Mouse (Mus musculus) left cerebral cortex, postnatal 4 days (tissue): Measurements from ENCODE around the gene Gm10770. TPM values are rescaled to one million over a fixed set of nuclear protein-coding genes. Genes with fewer than 3 reads are reported as not detected.
"Not testable (repeated sequence)": the region's sequence is repeated elsewhere in the genome, so short reads cannot be mapped to it uniquely, and the experiment has no call there.

Source experiments
- DNase-seq: peaks from one replicate; pipeline ENCODE4 v3.0.0-alpha.2; 2022
- intact Hi-C: fragments of 180-260 bp; cut with DNase I; formaldehyde crosslinking; loops from one replicate; pipeline ENCODE4 v1.15.1; 2025
- total RNA-seq, 2 experiments: library from RNA; stranded (reverse); gene quantifications; 2 replicates each; pipeline ENCODE4 v1.2.3; 2021

Gm10770 gene
- not detected for total RNA-seq

- intact Hi-C loops, DNase-seq: not testable (repeated sequence)
Measured at GRCm38 (mm10) chr2:150179579-150179978, at the start of gene Gm10770. TSS of gene Gm10770 (minus strand) at chr2:150179679.

GRCm38 (mm10) chr2:150223263-150223662 lies 43.8 kb upstream of the Gm10770 start:
- DNase-seq, intact Hi-C loops: not testable (repeated sequence)

- intact Hi-C loops, DNase-seq: not testable (repeated sequence)
Measured at GRCm38 (mm10) chr2:150218363-150218725, 38.9 kb upstream of the Gm10770 start.

- peak; percentile 80 for DNase-seq
- intact Hi-C loops = not testable (repeated sequence)
Measured at GRCm38 (mm10) chr2:150217600-150218362, 38.3 kb upstream of the Gm10770 start, which contains the start of gene Zfp937. TSS of gene Zfp937 (plus strand) at chr2:150218073.

- DNase-seq, intact Hi-C loops: not testable (repeated sequence)
Measured at GRCm38 (mm10) chr2:150181570-150181999, 2.1 kb upstream of the Gm10770 start, which contains the start of gene Gm14139. TSS of gene Gm14139 (plus strand) at chr2:150181755.

GRCm38 (mm10) chr2:150181046-150181445 lies 1.6 kb upstream of the Gm10770 start:
- DNase-seq, intact Hi-C loops: not testable (repeated sequence)

- no peak for DNase-seq
- intact Hi-C loops = no loop called here
Measured at GRCm38 (mm10) chr2:150173833-150174232, 5.6 kb downstream of the Gm10770 start.

- no peak for DNase-seq
- intact Hi-C loops = no loop called here
Measured at GRCm38 (mm10) chr2:150166703-150167102, 12.8 kb downstream of the Gm10770 start.

- intact Hi-C loops = no loop called here
Measured at GRCm38 (mm10) chr2:150136435-150136897, 43.0 kb downstream of the Gm10770 start, which contains the start of gene Zfp120. TSS of gene Zfp120 (minus strand) at chr2:150136708.

GRCm38 (mm10) chr2:150132773-150133172 lies 46.7 kb downstream of the Gm10770 start:
- no peak for DNase-seq
- intact Hi-C loops = no loop called here

More at GRCm38 (mm10) chr2:150136435-150136897, 43.0 kb downstream of the Gm10770 start, which contains the start of gene Zfp120:
- DNase-seq = peak; percentile 82

- DNase-seq, intact Hi-C loops: not testable (repeated sequence)
Measured at GRCm38 (mm10) chr2:150132002-150132401, 47.5 kb downstream of the Gm10770 start.

Other genes with a start within 250 kb of the Gm10770 start
- gene Zfp120, start 43.0 kb downstream of the Gm10770 start, total RNA-seq = 10 to 100 TPM; 10.4 to 10.5 TPM
- not detected for gene Gm14139, start 2.1 kb upstream of the Gm10770 start, total RNA-seq
- 10 to 100 TPM; 12.2 to 13.2 TPM for gene Zfp937, start 38.4 kb upstream of the Gm10770 start, total RNA-seq
- 1 to 10 TPM; 6.6 to 9.8 TPM for gene Gm21994, start 75.9 kb upstream of the Gm10770 start, total RNA-seq
- gene Gm14124, start 77.8 kb upstream of the Gm10770 start, total RNA-seq = under 1 TPM; 0.26 to 0.32 TPM
- gene Gm10130, start 144.0 kb upstream of the Gm10770 start, total RNA-seq = 1 to 10 TPM in 1 of 2 experiments, not detected in 1; 3.5 TPM
- 10 to 100 TPM; 11.1 to 12.6 TPM for gene 3300002I08Rik, start 183.1 kb upstream of the Gm10770 start, total RNA-seq